Mouse (Mus musculus) kidney, embryonic 16.5 days (tissue): ENCODE data around the gene Chst3. TPM values are rescaled to one million over a fixed set of nuclear protein-coding genes. Genes with fewer than 3 reads are reported as not detected.
"Not testable (repeated sequence)": the region's sequence is repeated elsewhere in the genome, so short reads cannot be mapped to it uniquely, and the experiment has no call there.

Source experiments
- ATAC-seq: fragments of 200-750 bp; cut with Nextera tagmentation; 2 replicates; pipeline ENCODE4 v1.8.0; 2017; ENCODE audit warnings: moderate TSS enrichment; ENCODE audit not compliant: low FRiP score, low TSS enrichment
- H3K27ac ChIP-seq: fragments of 300-500 bp; sonication (generic); 2 replicates; pipeline ENCODE4 v1.5.1; 2014; ENCODE audit warnings: low read length
- H3K27me3 ChIP-seq: fragments of 300-500 bp; sonication (generic); 2 replicates; pipeline ENCODE4 v1.6.1; 2014; ENCODE audit warnings: low read length, control low read depth, mixed read lengths; ENCODE audit not compliant: insufficient read depth
- H3K36me3 ChIP-seq: fragments of 300-500 bp; sonication (generic); 2 replicates; pipeline ENCODE4 v1.6.1; 2014; ENCODE audit warnings: low read length, control low read depth, mixed read lengths; ENCODE audit not compliant: insufficient read depth
- H3K4me1 ChIP-seq: fragments of 300-500 bp; sonication (generic); 2 replicates; pipeline ENCODE4 v1.6.1; 2014; ENCODE audit warnings: low read length, control low read depth, mixed read lengths; ENCODE audit not compliant: insufficient read depth
- H3K4me2 ChIP-seq: fragments of 300-500 bp; sonication (generic); replicated peaks from 2 replicates; pipeline ENCODE4 v1.6.1; 2014; ENCODE audit warnings: low read depth, low read length
- H3K4me3 ChIP-seq: fragments of 300-500 bp; sonication (generic); 2 replicates; pipeline ENCODE4 v1.5.1; 2014; ENCODE audit warnings: mild to moderate bottlenecking, low read length
- H3K9ac ChIP-seq: fragments of 300-500 bp; sonication (generic); replicated peaks from 2 replicates; pipeline ENCODE4 v1.6.1; 2014; ENCODE audit warnings: low read length
- H3K9me3 ChIP-seq: fragments of 300-500 bp; sonication (generic); 2 replicates; pipeline ENCODE4 v1.6.1; 2016; ENCODE audit warnings: low read length, control low read depth
- WGBS: fragments of 180-500 bp; shearing (Covaris S2); extraction: QIAGEN DNeasy Blood & Tissue Kit; methylation state at CpG from one replicate; pipeline ENCODE4 v1.1.7; 2014; 5-methylcytosine and 5-hydroxymethylcytosine counted together
- polyA plus RNA-seq: library from polyadenylated mRNA; unstranded; fragments of >200 nt; fragmentation: Nextera tagmentation; extraction: Ambion mirVana; gene quantifications from 2 replicates; pipeline ENCODE4 v1.2.1, GENCODE M21; 2015

Chst3 gene
- polyA plus RNA-seq, 1 experiment from 2014 or later, result 2.2 TPM

- Histone ChIP-seq H3K27ac (no peak overlapping the region), H3K9me3 (no peaks in the 10 kb centered on the region), H3K9ac (peak overlapping the region; percentile 35; the same call in 1 of the 2 replicates), H3K4me3 (peak overlapping the region; percentile 37), H3K4me1 (peaks cover 39% of the 10 kb centered on the region), H3K27me3 (no peaks in the 10 kb centered on the region), H3K4me2 (peak overlapping the region; percentile 57), H3K36me3 (no peaks in the 10 kb centered on the region)
- peak; percentile 46; the same call in 1 of the 2 replicates for ATAC-seq
- WGBS, result under 1% methylated on average over 17 of the region's 17 CpGs
Observed at GRCm38 (mm10) chr10:60191796-60192195, 27.3 kb downstream of the Chst3 start.

GRCm38 (mm10) chr10:60189534-60190186 is 29.4 kb downstream of the Chst3 start:
- H3K4me3 ChIP-seq, result no peak overlapping the region
- peaks cover 26% of the 10 kb centered on the region for H3K4me1 ChIP-seq
- no peak overlapping the region for H3K9ac ChIP-seq
- 75% methylated on average over 6 of the region's 6 CpGs for WGBS
- ATAC-seq, result no peak
- H3K9me3 ChIP-seq, result no peaks in the 10 kb centered on the region
- no peak overlapping the region for H3K4me2 ChIP-seq
- no peaks in the 10 kb centered on the region for H3K27me3 ChIP-seq
- peaks cover 7% of the 10 kb centered on the region for H3K36me3 ChIP-seq
- no peak overlapping the region for H3K27ac ChIP-seq

GRCm38 (mm10) chr10:60186191-60186945 is 32.7 kb downstream of the Chst3 start:
- ATAC-seq, result no peak
- H3K36me3 ChIP-seq, result peaks cover 7% of the 10 kb centered on the region
- 91% methylated on average over 44 of the region's 44 CpGs for WGBS
- H3K9me3 ChIP-seq, result no peaks in the 10 kb centered on the region
- no peak overlapping the region for H3K4me3 ChIP-seq
- H3K4me1 ChIP-seq, result 0 out of 2 replicates have a peak, but pooled peaks cover under 1% of the 10 kb centered on the region
- H3K4me2 ChIP-seq, result no peak overlapping the region
- H3K9ac ChIP-seq, result no peak overlapping the region
- no peaks in the 10 kb centered on the region for H3K27me3 ChIP-seq
- no peak overlapping the region for H3K27ac ChIP-seq

- 79% methylated on average over 10 of the region's 10 CpGs for WGBS
- ATAC-seq, result no peak
- Histone ChIP-seq H3K27me3 (no peaks in the 10 kb centered on the region), H3K4me3 (no peak overlapping the region), H3K9ac (no peak overlapping the region), H3K4me1 (no peaks in the 10 kb centered on the region), H3K9me3 (no peaks in the 10 kb centered on the region), H3K4me2 (no peak overlapping the region), H3K27ac (no peak overlapping the region), H3K36me3 (peaks cover 7% of the 10 kb centered on the region)
Observed at GRCm38 (mm10) chr10:60185023-60185709, 33.9 kb downstream of the Chst3 start.

GRCm38 (mm10) chr10:60175306-60175705 is 43.8 kb downstream of the Chst3 start:
- whole genome bisulfite sequencing, result 91% methylated on average over 9 of the region's 9 CpGs
- not testable (repeated sequence) for H3K4me2 ChIP-seq, H3K36me3 ChIP-seq, H3K9me3 ChIP-seq, H3K9ac ChIP-seq, ATAC-seq, H3K4me1 ChIP-seq, H3K27me3 ChIP-seq, H3K27ac ChIP-seq, H3K4me3 ChIP-seq

- no peak overlapping the region for H3K9ac ChIP-seq
- no peak overlapping the region for H3K4me2 ChIP-seq
- ATAC-seq, result no peak
- H3K27ac ChIP-seq, result no peak overlapping the region
- no peaks in the 10 kb centered on the region for H3K9me3 ChIP-seq
- H3K4me3 ChIP-seq, result no peak overlapping the region
- no peaks in the 10 kb centered on the region for H3K27me3 ChIP-seq
- no peaks in the 10 kb centered on the region for H3K36me3 ChIP-seq
- 64% methylated on average over 3 of the region's 3 CpGs for WGBS
- no peaks in the 10 kb centered on the region for H3K4me1 ChIP-seq
Observed at GRCm38 (mm10) chr10:60174506-60174905, 44.6 kb downstream of the Chst3 start.

GRCm38 (mm10) chr10:60173035-60173434 is 46.0 kb downstream of the Chst3 start:
- Histone ChIP-seq H3K27me3 (no peaks in the 10 kb centered on the region), H3K36me3 (no peaks in the 10 kb centered on the region), H3K27ac (no peak overlapping the region), H3K4me3 (no peak overlapping the region), H3K4me1 (no peaks in the 10 kb centered on the region), H3K9me3 (no peaks in the 10 kb centered on the region), H3K4me2 (no peak overlapping the region), H3K9ac (no peak overlapping the region)
- 51% methylated on average over 10 of the region's 10 CpGs for WGBS
- ATAC-seq, result no peak

GRCm38 (mm10) chr10:60172306-60172705 is 46.8 kb downstream of the Chst3 start:
- Histone ChIP-seq H3K27me3 (no peaks in the 10 kb centered on the region), H3K36me3 (no peaks in the 10 kb centered on the region), H3K9me3 (no peaks in the 10 kb centered on the region), H3K4me1 (no peaks in the 10 kb centered on the region), H3K9ac (no peak overlapping the region), H3K4me2 (no peak overlapping the region), H3K27ac (no peak overlapping the region), H3K4me3 (no peak overlapping the region)
- no peak for ATAC-seq
- WGBS, result 84% methylated on average over 4 of the region's 4 CpGs

- Histone ChIP-seq H3K4me1 (no peaks in the 10 kb centered on the region), H3K9me3 (no peaks in the 10 kb centered on the region), H3K4me2 (no peak overlapping the region), H3K27ac (no peak overlapping the region), H3K4me3 (no peak overlapping the region), H3K36me3 (no peaks in the 10 kb centered on the region), H3K9ac (no peak overlapping the region), H3K27me3 (no peaks in the 10 kb centered on the region)
- ATAC-seq, result no peak
- WGBS, result 98% methylated on average over 5 of the region's 5 CpGs
Observed at GRCm38 (mm10) chr10:60171368-60171767, 47.7 kb downstream of the Chst3 start.
